Mouse (Mus musculus): ENCODE results near the gene Rfx8. TPM values are rescaled to one million over a fixed set of nuclear protein-coding genes. Genes with fewer than 3 reads are reported as not detected.

Gene Rfx8
- total RNA-seq, 1 experiment: not detected

DNA sequence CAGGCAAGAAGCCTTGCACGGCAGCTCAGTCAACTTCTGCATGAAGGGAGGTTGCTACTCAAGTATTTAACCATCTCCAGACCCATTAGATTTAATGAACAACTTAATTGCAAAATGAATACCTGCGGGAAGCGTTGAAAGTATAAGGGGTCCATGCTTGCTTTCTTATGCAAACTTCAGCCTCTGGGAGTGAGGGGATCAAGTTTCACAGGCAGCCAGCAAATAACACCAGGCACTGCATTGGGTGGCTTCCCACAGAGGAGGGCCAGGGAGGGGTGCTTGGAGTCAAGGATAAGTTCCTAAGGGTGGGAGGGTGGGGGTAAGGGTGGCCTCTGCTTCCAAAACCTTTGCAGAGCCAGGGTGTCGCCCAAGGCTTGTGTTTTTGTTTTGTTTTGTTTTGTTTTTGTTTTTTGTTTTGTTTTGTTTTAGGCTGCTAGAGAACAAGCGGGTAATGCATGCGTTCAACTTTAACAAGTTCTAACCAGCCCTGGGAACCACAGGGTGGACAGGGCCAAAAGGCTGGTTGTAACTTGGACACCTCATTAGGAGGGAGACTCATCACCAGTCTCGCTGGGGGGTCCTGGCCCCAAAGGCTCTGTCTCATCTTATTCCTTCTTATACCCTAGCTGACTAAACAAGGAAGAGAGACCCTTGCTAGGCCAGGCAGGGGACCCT lies 20.1 kb downstream of the Rfx8 start:
- Histone ChIP-seq H3K4me3 (ENCODE audit: insufficient read depth in 1 of 2, low read depth in 1 of 2, low read length in 2 of 2, poor library complexity in 1 of 2, severe bottlenecking in 1 of 2) (no peak overlapping the region), H3K4me1 (ENCODE audit: control insufficient read depth in 2 of 2, insufficient read depth in 2 of 2, low read length in 2 of 2, poor library complexity in 1 of 2) (no peaks in the 10 kb centered on the region), H3K9ac (ENCODE audit: insufficient read depth, low read depth, low read length, poor library complexity, severe bottlenecking) (no peak overlapping the region), H3K36me3 (ENCODE audit: control insufficient read depth, insufficient read depth, low read length, poor library complexity, severe bottlenecking) (no peaks in the 10 kb centered on the region), H3K27ac (ENCODE audit: insufficient read depth, low read depth, low read length, poor library complexity, severe bottlenecking) (no peak overlapping the region), H3K9me3 (ENCODE audit: control insufficient read depth, insufficient read depth, low read depth, low read length) (no peaks in the 10 kb centered on the region)
- DNase-seq (ENCODE audit: low read depth, low spot score): no peak
- in situ Hi-C loops (cut with MboI; ENCODE audit: low sequenced_read_pairs in 2 of 2, unreplicated experiment in 2 of 2): no loop called here
- TF ChIP-seq MAFK (IDR thresholded peaks at IDR 0.05; ENCODE audit: insufficient read depth, low read depth, low read length) (no peak), ZC3H11A (IDR thresholded peaks at IDR 0.05; ENCODE audit: borderline replicate concordance, low read depth, low read length) (no peak), ZNF384 (IDR thresholded peaks at IDR 0.05; ENCODE audit: low read depth, low read length) (no peak), HCFC1 (IDR thresholded peaks at IDR 0.05; ENCODE audit: borderline replicate concordance, insufficient read depth, low read length) (no peak), CHD2 (IDR thresholded peaks at IDR 0.05; ENCODE audit: low read depth, low read length) (no peak)

DNA sequence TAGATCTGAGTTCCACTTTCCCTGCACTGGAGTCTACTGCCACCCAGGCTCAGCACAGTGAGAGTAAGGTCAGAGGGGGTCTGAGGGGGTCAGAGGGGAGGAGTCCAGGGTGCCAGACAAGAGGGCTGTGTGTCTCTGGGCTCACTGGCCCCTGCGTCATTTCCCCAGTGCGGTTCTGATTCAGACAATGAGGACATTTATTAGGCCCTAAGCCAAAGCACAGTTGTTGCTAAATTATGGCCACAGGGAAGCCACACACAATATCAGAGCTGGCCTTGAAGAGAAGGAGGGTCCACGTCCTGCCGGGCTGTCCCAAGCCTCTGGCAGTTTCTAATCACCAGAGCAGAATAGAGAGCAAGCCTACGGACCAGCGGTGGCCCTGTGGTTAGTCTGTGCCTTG lies 22.3 kb downstream of the Rfx8 start:
- H3K4me1 ChIP-seq (ENCODE audit: control insufficient read depth in 2 of 2, insufficient read depth in 2 of 2, low read length in 2 of 2, poor library complexity in 1 of 2): no peaks in the 10 kb centered on the region
- no peaks in the 10 kb centered on the region for H3K36me3 ChIP-seq (ENCODE audit: control insufficient read depth, insufficient read depth, low read length, poor library complexity, severe bottlenecking)
- no peak overlapping the region for H3K27ac ChIP-seq (ENCODE audit: insufficient read depth, low read depth, low read length, poor library complexity, severe bottlenecking)
- in situ Hi-C loops (cut with MboI; ENCODE audit: low sequenced_read_pairs in 2 of 2, unreplicated experiment in 2 of 2): no loop called here
- DNase-seq (ENCODE audit: low read depth, low spot score): no peak
- H3K9ac ChIP-seq (ENCODE audit: insufficient read depth, low read depth, low read length, poor library complexity, severe bottlenecking): no peak overlapping the region
- no peak for TF ChIP-seq CHD2 (IDR thresholded peaks at IDR 0.05; ENCODE audit: low read depth, low read length)
- TF ChIP-seq ZNF384 (IDR thresholded peaks at IDR 0.05; ENCODE audit: low read depth, low read length): no peak
- TF ChIP-seq MAFK (IDR thresholded peaks at IDR 0.05; ENCODE audit: insufficient read depth, low read depth, low read length): no peak
- no peak for TF ChIP-seq HCFC1 (IDR thresholded peaks at IDR 0.05; ENCODE audit: borderline replicate concordance, insufficient read depth, low read length)
- TF ChIP-seq ZC3H11A (IDR thresholded peaks at IDR 0.05; ENCODE audit: borderline replicate concordance, low read depth, low read length): no peak
- H3K9me3 ChIP-seq (ENCODE audit: control insufficient read depth, insufficient read depth, low read depth, low read length): no peaks in the 10 kb centered on the region
- no peak overlapping the region for H3K4me3 ChIP-seq (ENCODE audit: insufficient read depth in 1 of 2, low read depth in 1 of 2, low read length in 2 of 2, poor library complexity in 1 of 2, severe bottlenecking in 1 of 2)

DNA sequence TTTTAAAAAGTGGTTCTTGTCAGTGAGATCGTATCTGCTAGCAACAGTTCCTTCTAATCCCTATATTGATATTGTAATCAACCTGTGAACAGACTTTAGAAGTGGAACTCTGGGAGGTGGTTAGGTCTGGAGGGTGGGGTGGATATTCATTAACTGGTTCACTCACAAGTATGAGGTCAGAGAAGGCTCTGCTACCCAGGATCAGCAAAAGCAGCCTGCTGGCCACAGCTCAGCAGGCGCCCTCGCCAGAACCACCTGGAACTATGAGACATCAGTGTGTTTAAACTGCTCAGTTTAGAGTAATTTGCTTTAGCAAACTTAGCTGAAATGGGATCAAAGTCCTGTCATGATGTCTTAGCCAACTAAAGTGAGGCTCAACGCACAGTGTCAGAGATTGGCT lies 25.6 kb downstream of the Rfx8 start:
- no peaks in the 10 kb centered on the region for H3K4me1 ChIP-seq (ENCODE audit: control insufficient read depth in 2 of 2, insufficient read depth in 2 of 2, low read length in 2 of 2, poor library complexity in 1 of 2)
- in situ Hi-C loops (cut with MboI; ENCODE audit: low sequenced_read_pairs in 2 of 2, unreplicated experiment in 2 of 2): no loop called here
- no peak for TF ChIP-seq MAFK (IDR thresholded peaks at IDR 0.05; ENCODE audit: insufficient read depth, low read depth, low read length)
- no peaks in the 10 kb centered on the region for H3K36me3 ChIP-seq (ENCODE audit: control insufficient read depth, insufficient read depth, low read length, poor library complexity, severe bottlenecking)
- H3K27ac ChIP-seq (ENCODE audit: insufficient read depth, low read depth, low read length, poor library complexity, severe bottlenecking): no peak overlapping the region
- no peak for DNase-seq (ENCODE audit: low read depth, low spot score)
- no peak overlapping the region for H3K4me3 ChIP-seq (ENCODE audit: insufficient read depth in 1 of 2, low read depth in 1 of 2, low read length in 2 of 2, poor library complexity in 1 of 2, severe bottlenecking in 1 of 2)
- no peaks in the 10 kb centered on the region for H3K9me3 ChIP-seq (ENCODE audit: control insufficient read depth, insufficient read depth, low read depth, low read length)
- no peak overlapping the region for H3K9ac ChIP-seq (ENCODE audit: insufficient read depth, low read depth, low read length, poor library complexity, severe bottlenecking)

DNA sequence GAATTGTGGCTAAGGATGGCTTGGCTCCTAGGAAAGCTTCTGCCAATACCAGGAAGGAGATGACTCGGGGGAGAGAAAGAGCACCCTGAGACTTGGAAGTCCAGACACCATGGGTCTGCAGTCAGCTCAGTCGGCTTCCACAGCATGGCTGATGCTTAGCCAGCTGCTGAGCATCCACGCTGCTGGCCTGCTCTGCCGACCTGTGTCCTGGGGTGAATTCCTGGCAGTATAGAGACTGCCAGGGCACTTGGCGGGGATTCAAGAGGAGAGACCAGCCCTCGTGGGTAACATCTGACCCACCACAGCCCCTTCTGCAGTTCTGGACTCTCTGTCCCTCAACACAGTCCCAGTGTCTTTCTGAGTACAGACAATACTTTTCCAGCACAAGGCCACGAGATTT lies 26.0 kb downstream of the Rfx8 start:
- no peaks in the 10 kb centered on the region for H3K9me3 ChIP-seq (ENCODE audit: control insufficient read depth, insufficient read depth, low read depth, low read length)
- no peaks in the 10 kb centered on the region for H3K36me3 ChIP-seq (ENCODE audit: control insufficient read depth, insufficient read depth, low read length, poor library complexity, severe bottlenecking)
- in situ Hi-C loops (cut with MboI; ENCODE audit: low sequenced_read_pairs in 2 of 2, unreplicated experiment in 2 of 2): no loop called here
- TF ChIP-seq ZC3H11A (IDR thresholded peaks at IDR 0.05; ENCODE audit: borderline replicate concordance, low read depth, low read length): no peak
- no peak for TF ChIP-seq ZNF384 (IDR thresholded peaks at IDR 0.05; ENCODE audit: low read depth, low read length)
- TF ChIP-seq MAFK (IDR thresholded peaks at IDR 0.05; ENCODE audit: insufficient read depth, low read depth, low read length): no peak
- TF ChIP-seq HCFC1 (IDR thresholded peaks at IDR 0.05; ENCODE audit: borderline replicate concordance, insufficient read depth, low read length): no peak
- no peak for TF ChIP-seq CHD2 (IDR thresholded peaks at IDR 0.05; ENCODE audit: low read depth, low read length)
- H3K4me1 ChIP-seq (ENCODE audit: control insufficient read depth in 2 of 2, insufficient read depth in 2 of 2, low read length in 2 of 2, poor library complexity in 1 of 2): no peaks in the 10 kb centered on the region
- no peak overlapping the region for H3K9ac ChIP-seq (ENCODE audit: insufficient read depth, low read depth, low read length, poor library complexity, severe bottlenecking)
- no peak overlapping the region for H3K27ac ChIP-seq (ENCODE audit: insufficient read depth, low read depth, low read length, poor library complexity, severe bottlenecking)
- DNase-seq (ENCODE audit: low read depth, low spot score): no peak
- no peak overlapping the region for H3K4me3 ChIP-seq (ENCODE audit: insufficient read depth in 1 of 2, low read depth in 1 of 2, low read length in 2 of 2, poor library complexity in 1 of 2, severe bottlenecking in 1 of 2)

DNA sequence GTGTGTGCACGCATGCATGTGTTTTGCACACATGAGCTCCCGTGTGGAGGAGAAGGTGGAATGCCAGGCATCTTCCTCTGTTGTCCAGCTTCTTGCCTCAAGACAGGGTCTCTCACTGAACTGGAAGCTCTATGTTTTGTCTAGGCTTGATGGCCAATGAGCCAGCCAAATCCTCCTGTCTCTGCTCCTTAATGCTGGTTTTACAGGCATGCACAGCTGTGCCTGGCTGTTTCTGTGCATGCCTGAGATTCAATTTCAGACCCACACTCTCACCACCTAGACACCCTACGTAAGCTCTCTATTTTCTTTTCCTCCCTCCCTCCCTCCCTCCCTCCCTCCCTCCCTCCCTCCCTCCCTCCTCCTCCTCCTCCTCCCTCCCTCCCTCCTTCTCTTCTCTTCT lies 28.8 kb downstream of the Rfx8 start:
- no peaks in the 10 kb centered on the region for H3K9me3 ChIP-seq (ENCODE audit: control insufficient read depth, insufficient read depth, low read depth, low read length)
- H3K36me3 ChIP-seq (ENCODE audit: control insufficient read depth, insufficient read depth, low read length, poor library complexity, severe bottlenecking): no peaks in the 10 kb centered on the region
- no peak overlapping the region for H3K4me3 ChIP-seq (ENCODE audit: insufficient read depth in 1 of 2, low read depth in 1 of 2, low read length in 2 of 2, poor library complexity in 1 of 2, severe bottlenecking in 1 of 2)
- H3K9ac ChIP-seq (ENCODE audit: insufficient read depth, low read depth, low read length, poor library complexity, severe bottlenecking): no peak overlapping the region
- DNase-seq (ENCODE audit: low read depth, low spot score): no peak
- TF ChIP-seq HCFC1 (IDR thresholded peaks at IDR 0.05; ENCODE audit: borderline replicate concordance, insufficient read depth, low read length) (no peak), ZNF384 (IDR thresholded peaks at IDR 0.05; ENCODE audit: low read depth, low read length) (no peak), CHD2 (IDR thresholded peaks at IDR 0.05; ENCODE audit: low read depth, low read length) (no peak), MAFK (IDR thresholded peaks at IDR 0.05; ENCODE audit: insufficient read depth, low read depth, low read length) (no peak), ZC3H11A (IDR thresholded peaks at IDR 0.05; ENCODE audit: borderline replicate concordance, low read depth, low read length) (no peak)
- H3K4me1 ChIP-seq (ENCODE audit: control insufficient read depth in 2 of 2, insufficient read depth in 2 of 2, low read length in 2 of 2, poor library complexity in 1 of 2): no peaks in the 10 kb centered on the region
- H3K27ac ChIP-seq (ENCODE audit: insufficient read depth, low read depth, low read length, poor library complexity, severe bottlenecking): no peak overlapping the region
- in situ Hi-C loops (cut with MboI; ENCODE audit: low sequenced_read_pairs in 2 of 2, unreplicated experiment in 2 of 2): no loop called here

Data from ES-E14 (cell line).